Mouse (Mus musculus): Measurements from ENCODE around the gene Frs2. TPM values are rescaled to one million over a fixed set of nuclear protein-coding genes. Genes with fewer than 3 reads are reported as not detected.
"Not testable (repeated sequence)": the region's sequence is repeated elsewhere in the genome, so short reads cannot be mapped to it uniquely, and the experiment has no call there.

Frs2 gene
- polyA plus RNA-seq, 1 experiment from 2014 or later = 18.4 TPM

GRCm38 (mm10) chr10:117145546-117146265 lies 2.6 kb downstream of the Frs2 start:
- Histone ChIP-seq H3K4me2 (peak overlapping the region; percentile 33; the same call in 1 of the 2 replicates), H3K27me3 (replicated peaks) (no peaks in the 10 kb centered on the region), H3K4me3 (replicated peaks) (no peak overlapping the region), H3K36me3 (no peaks in the 10 kb centered on the region), H3K9ac (no peak overlapping the region), H3K4me1 (peaks cover 23% of the 10 kb centered on the region), H3K9me3 (no peaks in the 10 kb centered on the region), H3K27ac (no peak overlapping the region)
- 47% methylated on average over 8 of the region's 8 CpGs for WGBS
- ATAC-seq (ENCODE audit: insufficient read depth, low FRiP score, low read depth) = no peak

DNA sequence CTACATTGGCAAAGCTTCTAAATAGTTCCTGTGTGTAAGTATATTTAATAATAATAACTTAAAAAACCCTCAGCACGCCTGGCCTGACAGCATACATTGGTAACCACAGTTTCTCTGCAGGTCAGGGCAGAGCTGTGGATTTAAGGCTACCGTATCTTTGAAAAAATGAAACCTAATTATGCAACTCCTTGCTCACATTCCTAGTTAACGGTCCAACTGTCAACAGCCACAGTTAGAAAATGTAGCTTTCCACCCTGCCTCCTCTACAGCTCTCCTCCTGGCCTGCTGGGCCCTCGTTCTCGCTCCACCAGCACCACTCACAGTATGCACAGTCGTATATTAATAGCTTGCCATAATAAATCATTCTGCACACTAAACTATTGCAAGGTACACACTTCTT lies 3.7 kb downstream of the Frs2 start:
- no peaks in the 10 kb centered on the region for H3K27me3 ChIP-seq (replicated peaks)
- no peak overlapping the region for H3K27ac ChIP-seq
- peaks cover 18% of the 10 kb centered on the region for H3K4me1 ChIP-seq
- H3K9ac ChIP-seq = no peak overlapping the region
- no peak for ATAC-seq (ENCODE audit: insufficient read depth, low FRiP score, low read depth)
- 35% methylated on average over 6 of the region's 6 CpGs for WGBS
- H3K4me3 ChIP-seq (replicated peaks) = no peak overlapping the region
- no peaks in the 10 kb centered on the region for H3K36me3 ChIP-seq
- H3K4me2 ChIP-seq = no peak overlapping the region
- H3K9me3 ChIP-seq = no peaks in the 10 kb centered on the region

DNA sequence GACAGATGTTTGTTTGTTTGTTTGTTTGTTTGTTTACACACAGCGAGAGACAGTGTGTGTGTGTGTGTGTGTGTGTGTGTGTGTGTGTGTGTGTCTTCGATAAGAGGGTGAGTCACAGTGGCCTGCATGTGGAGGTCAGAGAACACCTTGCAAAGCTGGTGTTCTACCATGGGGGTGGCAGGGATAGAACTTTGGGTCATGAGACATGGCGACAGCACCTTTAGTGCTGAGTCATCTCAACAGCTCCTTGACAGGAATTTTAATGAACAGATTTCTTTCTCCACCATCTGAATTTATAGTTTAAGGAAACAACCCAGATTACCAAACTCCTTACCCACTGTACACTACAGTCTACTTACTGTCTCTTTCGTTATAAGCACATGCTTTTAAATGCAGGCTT lies 4.3 kb downstream of the Frs2 start:
- 82% methylated on average over 4 of the region's 4 CpGs for WGBS
- Histone ChIP-seq H3K27ac (no peak overlapping the region), H3K4me3 (replicated peaks) (no peak overlapping the region), H3K4me1 (peaks cover 18% of the 10 kb centered on the region), H3K4me2 (no peak overlapping the region), H3K27me3 (replicated peaks) (no peaks in the 10 kb centered on the region), H3K9me3 (no peaks in the 10 kb centered on the region), H3K9ac (no peak overlapping the region), H3K36me3 (no peaks in the 10 kb centered on the region)
- ATAC-seq (ENCODE audit: insufficient read depth, low FRiP score, low read depth) = no peak

DNA sequence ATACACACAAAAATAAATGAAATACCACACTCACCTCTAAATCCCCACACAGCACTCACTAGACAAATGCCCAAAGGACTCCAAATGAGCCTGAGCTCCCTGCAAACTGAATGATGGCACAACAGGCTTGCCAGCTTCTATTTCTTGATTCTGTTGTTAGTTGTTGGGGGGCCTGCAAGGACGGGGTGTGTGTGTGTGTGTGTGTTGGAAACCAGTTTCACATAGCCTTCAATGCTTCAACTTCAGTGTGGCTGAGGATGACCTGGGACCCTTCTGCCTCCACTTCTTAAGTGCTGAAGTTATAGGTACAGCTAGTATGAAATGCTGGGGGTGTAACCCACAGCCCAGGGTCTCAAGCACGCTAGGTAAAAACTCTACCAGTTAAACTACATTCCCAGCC lies 5.0 kb downstream of the Frs2 start:
- no peak overlapping the region for H3K4me2 ChIP-seq
- H3K4me1 ChIP-seq = peaks cover 18% of the 10 kb centered on the region
- no peaks in the 10 kb centered on the region for H3K27me3 ChIP-seq (replicated peaks)
- ATAC-seq (ENCODE audit: insufficient read depth, low FRiP score, low read depth) = no peak
- 92% methylated on average over 2 of the region's 2 CpGs for WGBS
- H3K36me3 ChIP-seq = no peaks in the 10 kb centered on the region
- H3K9me3 ChIP-seq = no peaks in the 10 kb centered on the region
- no peak overlapping the region for H3K27ac ChIP-seq
- H3K9ac ChIP-seq = no peak overlapping the region
- H3K4me3 ChIP-seq (replicated peaks) = no peak overlapping the region

GRCm38 (mm10) chr10:117141939-117142552 lies 6.3 kb downstream of the Frs2 start:
- 65% methylated on average over 7 of the region's 7 CpGs for WGBS
- no peaks in the 10 kb centered on the region for H3K36me3 ChIP-seq
- H3K4me3 ChIP-seq (replicated peaks) = no peak overlapping the region
- H3K27me3 ChIP-seq (replicated peaks) = no peaks in the 10 kb centered on the region
- no peak for ATAC-seq (ENCODE audit: insufficient read depth, low FRiP score, low read depth)
- H3K27ac ChIP-seq = no peak overlapping the region
- H3K9me3 ChIP-seq = no peaks in the 10 kb centered on the region
- peaks cover 18% of the 10 kb centered on the region for H3K4me1 ChIP-seq
- H3K4me2 ChIP-seq = no peak overlapping the region
- no peak overlapping the region for H3K9ac ChIP-seq

GRCm38 (mm10) chr10:117131506-117131905 lies 16.8 kb downstream of the Frs2 start:
- H3K9ac ChIP-seq; H3K27me3 ChIP-seq (replicated peaks); H3K36me3 ChIP-seq; H3K4me2 ChIP-seq; H3K4me1 ChIP-seq; H3K9me3 ChIP-seq; H3K4me3 ChIP-seq (replicated peaks); H3K27ac ChIP-seq; ATAC-seq (ENCODE audit: insufficient read depth, low FRiP score, low read depth): not testable (repeated sequence)
- WGBS = 92% methylated on average over 5 of the region's 5 CpGs

DNA sequence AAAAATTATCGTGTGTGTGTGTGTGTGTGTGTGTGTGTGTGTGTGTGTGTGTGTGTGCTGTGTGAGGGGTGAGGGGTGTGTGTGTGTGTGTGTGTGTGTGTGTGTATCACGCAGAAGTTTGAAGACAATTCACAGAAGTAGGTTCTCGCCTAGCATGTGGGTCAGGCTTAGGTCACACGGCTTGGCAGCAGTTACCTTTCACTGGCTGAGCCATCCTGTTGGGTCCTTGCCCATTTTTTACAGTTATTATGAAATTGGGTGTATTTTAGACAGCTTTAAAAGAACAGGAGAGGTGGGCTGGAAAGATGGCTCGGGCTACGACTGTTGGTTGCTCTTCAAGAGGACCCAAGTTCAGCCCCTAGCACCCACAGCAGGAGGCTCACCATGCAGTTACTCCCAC lies 18.3 kb downstream of the Frs2 start:
- no peak overlapping the region for H3K27ac ChIP-seq
- no peaks in the 10 kb centered on the region for H3K9me3 ChIP-seq
- no peak overlapping the region for H3K9ac ChIP-seq
- no peaks in the 10 kb centered on the region for H3K4me1 ChIP-seq
- no peak overlapping the region for H3K4me2 ChIP-seq
- no peaks in the 10 kb centered on the region for H3K27me3 ChIP-seq (replicated peaks)
- WGBS = 79% methylated on average over 6 of the region's 6 CpGs
- H3K4me3 ChIP-seq (replicated peaks) = no peak overlapping the region
- H3K36me3 ChIP-seq = 0 out of 2 replicates have a peak, but pooled peaks cover 4% of the 10 kb centered on the region
- ATAC-seq (ENCODE audit: insufficient read depth, low FRiP score, low read depth) = no peak

DNA sequence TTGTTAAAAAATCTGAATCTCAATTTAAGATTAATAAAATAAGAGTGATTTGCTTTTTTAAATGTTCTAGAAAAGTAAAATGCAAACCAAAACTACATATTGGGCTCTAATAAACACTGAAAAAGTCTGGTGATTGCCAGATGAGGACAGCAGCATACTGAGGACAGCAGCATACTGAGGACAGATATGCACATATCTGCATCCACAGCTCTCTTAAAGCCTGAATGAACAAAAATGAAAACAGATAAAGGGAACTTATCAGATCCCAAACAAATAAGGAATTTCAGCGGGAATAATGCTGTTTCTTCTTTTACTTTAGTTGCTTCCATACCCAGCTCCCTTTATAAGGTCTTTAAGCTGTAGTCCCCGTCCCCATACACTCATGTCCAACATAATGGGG lies 19.6 kb downstream of the Frs2 start:
- Histone ChIP-seq H3K27me3 (replicated peaks) (no peaks in the 10 kb centered on the region), H3K27ac (no peak overlapping the region), H3K9me3 (no peaks in the 10 kb centered on the region), H3K4me2 (no peak overlapping the region), H3K4me3 (replicated peaks) (no peak overlapping the region), H3K36me3 (0 out of 2 replicates have a peak, but pooled peaks cover 4% of the 10 kb centered on the region), H3K9ac (no peak overlapping the region), H3K4me1 (no peaks in the 10 kb centered on the region)
- 85% methylated on average over 2 of the region's 2 CpGs for WGBS
- ATAC-seq (ENCODE audit: insufficient read depth, low FRiP score, low read depth) = no peak

GRCm38 (mm10) chr10:117127480-117127879 lies 20.9 kb downstream of the Frs2 start:
- Histone ChIP-seq H3K27ac (no peak overlapping the region), H3K4me3 (replicated peaks) (no peak overlapping the region), H3K4me2 (no peak overlapping the region), H3K27me3 (replicated peaks) (no peaks in the 10 kb centered on the region), H3K9me3 (no peaks in the 10 kb centered on the region), H3K36me3 (0 out of 2 replicates have a peak, but pooled peaks cover 4% of the 10 kb centered on the region), H3K9ac (no peak overlapping the region), H3K4me1 (no peaks in the 10 kb centered on the region)
- ATAC-seq (ENCODE audit: insufficient read depth, low FRiP score, low read depth) = no peak
- WGBS = 64% methylated on average over 2 of the region's 2 CpGs

DNA sequence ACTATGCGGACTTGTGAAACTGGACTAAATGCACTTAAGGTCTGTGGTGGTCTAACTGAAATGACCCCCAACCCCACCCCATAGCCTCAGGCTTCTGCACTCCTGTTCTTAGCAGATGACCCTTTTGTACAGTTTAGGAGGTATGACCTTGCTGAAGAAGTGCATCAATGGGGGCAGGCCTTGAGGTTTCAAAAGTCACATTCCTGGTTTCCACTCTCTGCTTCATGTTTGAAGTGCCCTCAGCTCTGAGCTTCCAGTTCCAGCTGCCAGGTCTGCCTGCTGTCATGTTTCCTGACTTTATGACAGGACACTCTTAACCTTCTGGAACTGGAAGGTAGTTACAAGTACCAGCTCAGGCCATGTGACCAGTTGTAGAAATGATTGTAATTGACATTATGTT lies 21.6 kb downstream of the Frs2 start:
- H3K4me1 ChIP-seq = no peaks in the 10 kb centered on the region
- no peak overlapping the region for H3K4me2 ChIP-seq
- ATAC-seq (ENCODE audit: insufficient read depth, low FRiP score, low read depth) = no peak
- no peaks in the 10 kb centered on the region for H3K36me3 ChIP-seq
- H3K27ac ChIP-seq = no peak overlapping the region
- 91% methylated on average over 1 of the region's 1 CpGs for WGBS
- no peaks in the 10 kb centered on the region for H3K9me3 ChIP-seq
- H3K4me3 ChIP-seq (replicated peaks) = no peak overlapping the region
- no peak overlapping the region for H3K9ac ChIP-seq
- no peaks in the 10 kb centered on the region for H3K27me3 ChIP-seq (replicated peaks)

- no peaks in the 10 kb centered on the region for H3K27me3 ChIP-seq (replicated peaks)
- no peaks in the 10 kb centered on the region for H3K4me1 ChIP-seq
- H3K9ac ChIP-seq = no peak overlapping the region
- no peak overlapping the region for H3K27ac ChIP-seq
- no peaks in the 10 kb centered on the region for H3K9me3 ChIP-seq
- H3K4me2 ChIP-seq = no peak overlapping the region
- H3K36me3 ChIP-seq = no peaks in the 10 kb centered on the region
- no peak for ATAC-seq (ENCODE audit: insufficient read depth, low FRiP score, low read depth)
- H3K4me3 ChIP-seq (replicated peaks) = no peak overlapping the region
- 83% methylated on average over 4 of the region's 4 CpGs for WGBS
These were observed 22.1 kb downstream of the Frs2 start for GRCm38 (mm10) chr10:117126233-117126632.

GRCm38 (mm10) chr10:117121448-117121847 lies 26.9 kb downstream of the Frs2 start:
- Histone ChIP-seq H3K27me3 (replicated peaks) (no peaks in the 10 kb centered on the region), H3K4me1 (no peaks in the 10 kb centered on the region), H3K9ac (no peak overlapping the region), H3K4me3 (replicated peaks) (no peak overlapping the region), H3K9me3 (no peaks in the 10 kb centered on the region), H3K36me3 (no peaks in the 10 kb centered on the region), H3K4me2 (no peak overlapping the region), H3K27ac (no peak overlapping the region)
- WGBS = 77% methylated on average over 3 of the region's 3 CpGs
- no peak for ATAC-seq (ENCODE audit: insufficient read depth, low FRiP score, low read depth)

Measured in stomach, embryonic 15.5 days (tissue).